Mouse (Mus musculus): ENCODE data around the gene Fkbp8. TPM values are rescaled to one million over a fixed set of nuclear protein-coding genes. Genes with fewer than 3 reads are reported as not detected.

The Fkbp8 gene
- polyA plus RNA-seq, 1 experiment from 2014 or later = 303 TPM

DNA sequence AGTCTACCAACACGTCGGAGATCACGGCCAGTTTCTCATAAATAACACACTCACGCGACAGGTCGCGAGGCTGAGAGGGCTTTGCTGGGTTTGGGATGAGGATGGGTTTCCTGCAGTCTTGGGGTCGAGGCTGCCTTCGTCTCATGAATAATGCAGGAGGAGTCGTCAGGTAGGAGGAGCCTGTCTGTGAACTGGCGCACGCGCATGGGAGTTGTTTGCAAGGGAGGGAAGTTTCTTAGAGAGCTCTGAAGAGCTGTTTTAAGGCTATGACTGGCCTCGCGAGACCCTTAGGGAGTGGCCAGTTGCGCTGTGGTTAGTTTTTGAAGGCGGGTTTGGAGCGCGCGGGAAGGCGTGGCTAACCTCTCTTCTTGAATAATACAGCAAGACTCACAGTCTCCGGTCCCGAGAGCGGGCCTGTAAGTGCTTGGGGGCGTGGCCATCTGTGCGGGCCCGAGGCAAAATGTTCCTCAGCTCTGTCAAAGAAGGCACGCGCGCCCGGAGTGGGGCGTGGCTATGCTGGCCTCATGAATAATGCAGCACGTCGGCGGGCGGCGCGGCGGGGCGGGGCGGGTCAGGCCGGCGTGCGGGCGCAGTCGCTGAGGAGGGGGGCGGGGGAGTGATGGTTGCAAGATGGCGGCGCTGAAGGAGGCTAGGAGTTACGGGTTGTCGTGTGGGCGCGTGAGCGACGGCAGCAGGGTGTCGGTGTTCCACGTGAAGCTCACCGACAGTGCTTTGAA lies 11.7 kb downstream of the Fkbp8 start, which contains the start of gene Ell:
Gene Ell, plus strand, starts transcription at position 381 of the 737 bp plus-strand sequence.
- H3K36me3 ChIP-seq (replicated peaks) = peaks cover 34% of the 10 kb centered on the region
- under 1% methylated on average over 57 of the region's 58 CpGs for WGBS
- peak within 1 kb of the TSS; percentile 92 for H3K27ac ChIP-seq
- no peaks in the 10 kb centered on the region for H3K27me3 ChIP-seq (ENCODE audit: poor library complexity, severe bottlenecking)
- no peaks in the 10 kb centered on the region for H3K9me3 ChIP-seq
- DNase-seq (ENCODE audit: extremely low spot score, low spot score) = peak; percentile 99
- peaks cover 41% of the 10 kb centered on the region for H3K4me1 ChIP-seq
- H3K4me3 ChIP-seq = peak within 1 kb of the TSS; percentile 88

DNA sequence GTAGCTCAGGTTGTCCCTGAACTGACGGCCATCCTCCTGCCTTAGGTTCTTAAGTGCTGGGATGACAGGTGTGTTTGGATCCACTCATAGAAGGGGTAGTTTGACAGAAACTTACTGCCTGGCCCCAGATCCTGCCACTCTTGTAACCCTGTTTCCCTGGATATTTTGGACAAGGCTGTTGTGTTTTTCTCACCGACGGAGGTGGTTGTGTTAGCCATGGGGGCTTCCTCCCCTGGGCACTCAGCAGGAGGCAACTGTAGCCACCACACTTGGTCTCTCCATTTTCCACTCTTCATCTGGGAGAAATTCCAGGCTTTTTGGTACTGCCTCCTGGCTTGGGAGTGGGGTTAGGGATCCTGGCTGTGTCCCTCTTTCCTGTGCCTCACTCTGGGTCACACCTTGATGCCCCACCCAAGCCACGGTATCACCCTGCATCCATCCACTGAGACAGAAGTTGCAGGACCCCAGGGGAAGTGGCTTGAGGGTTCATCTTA lies 12.5 kb downstream of the Fkbp8 start:
- Histone ChIP-seq H3K9me3 (no peaks in the 10 kb centered on the region), H3K4me3 (peak overlapping the region; percentile 88), H3K27me3 (ENCODE audit: poor library complexity, severe bottlenecking) (no peaks in the 10 kb centered on the region), H3K36me3 (replicated peaks) (peaks cover 26% of the 10 kb centered on the region), H3K27ac (peak overlapping the region; percentile 92), H3K4me1 (peaks cover 44% of the 10 kb centered on the region)
- WGBS = 18% methylated on average over 4 of the region's 4 CpGs
- DNase-seq (ENCODE audit: extremely low spot score, low spot score) = no peak

DNA sequence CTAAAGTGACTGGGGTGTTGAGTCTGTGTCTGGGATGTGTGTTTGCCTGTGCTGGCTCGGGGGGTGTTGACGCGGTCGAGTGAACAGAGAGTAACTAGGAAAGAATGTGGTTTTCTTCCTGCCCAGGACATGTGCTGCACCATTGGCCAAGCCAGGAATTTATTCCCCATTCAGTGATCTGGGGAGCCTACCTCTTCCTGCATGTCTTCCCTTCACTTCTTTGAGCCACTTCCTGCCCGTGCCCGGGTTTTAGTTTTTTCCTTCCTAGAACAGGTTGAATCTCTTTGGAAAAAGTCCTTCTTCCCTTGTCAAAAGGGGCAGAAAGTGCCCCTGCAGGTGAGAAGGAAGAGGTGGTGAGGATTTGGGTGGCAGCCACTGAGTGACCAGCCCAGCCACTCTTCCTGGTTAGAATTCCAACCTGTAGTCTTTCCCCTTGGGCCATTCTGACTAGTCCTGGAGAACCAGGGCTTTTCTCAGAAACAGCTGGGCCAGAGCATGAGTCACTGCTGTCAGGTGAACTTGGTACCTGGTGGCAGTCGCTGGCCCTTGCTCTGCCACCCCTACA lies 13.1 kb downstream of the Fkbp8 start:
- no peak for DNase-seq (ENCODE audit: extremely low spot score, low spot score)
- H3K4me3 ChIP-seq = peak overlapping the region; percentile 88
- H3K27me3 ChIP-seq (ENCODE audit: poor library complexity, severe bottlenecking) = no peaks in the 10 kb centered on the region
- peaks cover 44% of the 10 kb centered on the region for H3K4me1 ChIP-seq
- H3K36me3 ChIP-seq (replicated peaks) = peaks cover 24% of the 10 kb centered on the region
- 62% methylated on average over 7 of the region's 7 CpGs for WGBS
- peak overlapping the region; percentile 92 for H3K27ac ChIP-seq
- no peaks in the 10 kb centered on the region for H3K9me3 ChIP-seq

DNA sequence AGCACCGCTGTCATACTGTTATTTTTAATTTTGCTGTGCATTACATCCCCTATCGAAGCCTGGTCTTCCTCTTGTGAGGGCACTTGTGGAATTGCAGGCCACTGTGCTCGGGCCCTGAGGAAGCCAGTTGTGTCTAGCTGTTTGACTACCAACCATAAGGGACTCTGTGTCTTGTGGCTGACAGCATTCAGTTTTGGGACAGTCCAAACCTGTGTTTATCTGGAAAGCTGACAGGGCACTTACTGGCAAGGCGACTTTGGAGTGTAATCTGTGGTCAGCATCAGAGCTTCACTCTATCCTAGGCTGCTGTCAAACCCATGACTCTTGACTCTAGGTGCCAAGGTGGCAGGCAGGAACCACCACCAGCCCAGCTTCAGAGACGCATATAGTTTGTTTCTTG lies 13.6 kb downstream of the Fkbp8 start:
- H3K36me3 ChIP-seq (replicated peaks) = peaks cover 19% of the 10 kb centered on the region
- H3K27me3 ChIP-seq (ENCODE audit: poor library complexity, severe bottlenecking) = no peaks in the 10 kb centered on the region
- 87% methylated on average over 5 of the region's 5 CpGs for WGBS
- no peaks in the 10 kb centered on the region for H3K9me3 ChIP-seq
- H3K27ac ChIP-seq = no peak overlapping the region
- H3K4me3 ChIP-seq = peak overlapping the region; percentile 88
- DNase-seq (ENCODE audit: extremely low spot score, low spot score) = no peak
- peaks cover 44% of the 10 kb centered on the region for H3K4me1 ChIP-seq

DNA sequence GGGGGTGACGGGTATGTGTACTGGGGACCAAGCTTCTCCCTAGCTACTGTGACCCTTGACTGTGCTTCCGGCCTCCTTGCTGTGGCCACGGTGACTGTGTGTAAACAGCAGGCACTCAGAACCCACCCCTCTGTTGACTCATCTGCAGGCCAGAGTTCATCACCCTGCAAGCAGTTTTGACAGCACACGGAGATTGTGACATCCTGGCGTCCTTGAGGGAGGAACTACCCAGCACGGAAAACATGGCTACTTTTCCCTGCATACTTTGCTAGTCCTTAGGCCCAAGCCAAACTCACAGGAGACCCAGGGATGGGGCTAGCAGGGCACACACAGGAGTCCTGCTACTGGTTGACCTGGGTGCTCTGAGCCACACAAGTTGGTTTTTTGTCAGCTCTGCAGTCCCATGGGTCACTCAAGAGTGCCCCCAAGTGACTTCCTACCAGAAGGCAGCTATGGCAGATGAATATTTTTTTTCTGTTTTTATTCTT lies 16.7 kb downstream of the Fkbp8 start:
- H3K27ac ChIP-seq = no peak overlapping the region

DNA sequence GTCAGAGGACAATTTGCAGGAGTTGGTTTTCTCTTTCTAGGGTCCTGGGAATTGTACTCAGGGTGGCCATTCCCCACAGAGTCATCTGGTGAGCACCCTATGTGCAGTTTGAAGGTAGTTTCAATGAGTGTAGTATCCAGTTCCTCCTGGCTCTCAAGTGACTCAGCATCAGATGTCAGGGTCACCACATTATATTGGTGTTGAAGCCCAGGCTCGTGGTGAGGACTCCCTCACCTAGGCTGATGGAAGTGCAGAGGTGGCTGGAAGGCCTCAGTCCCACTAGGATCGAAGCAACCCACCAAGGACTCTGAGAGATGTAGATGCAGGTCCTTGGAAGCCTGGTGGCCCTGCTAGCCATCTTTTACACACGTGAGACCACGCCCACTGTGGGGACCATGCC lies 18.9 kb downstream of the Fkbp8 start:
- no peaks in the 10 kb centered on the region for H3K27me3 ChIP-seq (ENCODE audit: poor library complexity, severe bottlenecking)
- H3K4me1 ChIP-seq = peaks cover 17% of the 10 kb centered on the region
- H3K27ac ChIP-seq = no peak overlapping the region
- H3K36me3 ChIP-seq (replicated peaks) = peaks cover 3% of the 10 kb centered on the region; the same call in 1 of the 2 replicates
- DNase-seq (ENCODE audit: extremely low spot score, low spot score) = no peak
- H3K4me3 ChIP-seq = no peak overlapping the region
- 90% methylated on average over 4 of the region's 4 CpGs for WGBS
- no peaks in the 10 kb centered on the region for H3K9me3 ChIP-seq

More for the DNA sequence above, 16.7 kb downstream of the Fkbp8 start:
- H3K9me3 ChIP-seq = no peaks in the 10 kb centered on the region
- 81% methylated on average over 6 of the region's 6 CpGs for WGBS
- peaks cover 3% of the 10 kb centered on the region; the same call in 1 of the 2 replicates for H3K36me3 ChIP-seq (replicated peaks)
- peaks cover 33% of the 10 kb centered on the region for H3K4me1 ChIP-seq
- no peak for DNase-seq (ENCODE audit: extremely low spot score, low spot score)
- H3K27me3 ChIP-seq (ENCODE audit: poor library complexity, severe bottlenecking) = no peaks in the 10 kb centered on the region
- H3K4me3 ChIP-seq = no peak overlapping the region

DNA sequence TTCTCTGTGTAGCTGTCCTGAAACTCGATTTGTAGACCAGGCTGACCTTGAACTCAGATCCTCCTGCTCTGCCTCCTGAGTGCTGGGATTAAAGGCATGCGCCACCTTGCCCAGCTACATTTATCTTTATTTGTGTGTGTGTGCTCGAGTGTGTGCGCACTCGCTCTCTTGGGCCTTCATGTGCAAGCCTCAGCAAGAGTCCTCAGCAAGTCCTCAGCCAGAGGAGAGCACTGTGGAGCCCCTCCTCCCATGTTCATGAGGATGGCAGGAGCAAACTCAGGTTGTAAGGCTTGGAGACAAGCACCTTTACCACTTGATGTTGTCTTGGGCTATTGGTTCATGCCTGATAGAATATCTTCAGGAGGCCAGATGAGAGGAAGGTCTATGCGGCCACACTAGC lies 20.2 kb downstream of the Fkbp8 start:
- 93% methylated on average over 6 of the region's 6 CpGs for WGBS
- Histone ChIP-seq H3K27me3 (ENCODE audit: poor library complexity, severe bottlenecking) (no peaks in the 10 kb centered on the region), H3K36me3 (replicated peaks) (peaks cover 3% of the 10 kb centered on the region; the same call in 1 of the 2 replicates), H3K4me1 (peaks cover 19% of the 10 kb centered on the region), H3K4me3 (no peak overlapping the region), H3K9me3 (no peaks in the 10 kb centered on the region), H3K27ac (no peak overlapping the region)
- no peak for DNase-seq (ENCODE audit: extremely low spot score, low spot score)

DNA sequence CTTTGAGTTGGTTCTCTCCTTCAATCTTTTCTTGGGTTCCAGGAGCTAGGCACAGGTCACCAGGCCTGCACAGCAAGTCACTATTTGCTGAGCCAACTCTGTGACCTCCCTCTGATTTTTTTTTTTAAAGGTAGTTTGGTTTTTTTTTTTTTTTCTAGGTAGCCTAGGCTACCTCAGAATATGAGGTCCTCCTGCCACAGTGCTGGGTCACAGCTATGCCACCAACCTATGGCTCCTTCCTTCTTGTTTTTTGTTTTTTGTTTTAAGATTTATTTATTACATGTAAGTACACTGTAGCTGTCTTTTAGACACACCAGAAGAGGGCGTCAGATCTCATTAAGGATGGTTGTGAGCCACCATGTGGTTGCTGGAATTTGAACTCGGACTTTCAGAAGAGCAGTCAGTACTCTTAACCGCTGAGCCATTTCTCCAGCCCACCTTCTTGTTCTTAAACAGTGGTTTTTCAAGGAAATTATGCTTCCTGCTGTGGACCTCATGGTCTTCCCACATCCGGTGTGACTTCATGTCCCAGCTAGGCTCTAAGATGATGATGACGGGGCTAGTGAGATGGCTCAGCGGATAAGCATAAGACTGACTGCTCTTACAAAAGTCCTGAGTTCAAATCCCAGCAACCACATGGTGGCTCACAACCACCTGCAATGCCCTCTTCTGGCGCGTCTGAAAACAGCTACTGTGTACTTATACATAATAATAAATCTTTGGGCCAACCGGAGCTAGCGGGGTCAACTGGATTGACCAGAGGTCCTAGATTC lies 22.1 kb downstream of the Fkbp8 start:
- Histone ChIP-seq H3K4me3 (no peak overlapping the region), H3K27me3 (ENCODE audit: poor library complexity, severe bottlenecking) (no peaks in the 10 kb centered on the region), H3K36me3 (replicated peaks) (peaks cover 3% of the 10 kb centered on the region; the same call in 1 of the 2 replicates), H3K4me1 (peaks cover 12% of the 10 kb centered on the region), H3K9me3 (no peaks in the 10 kb centered on the region), H3K27ac (no peak overlapping the region)
- no peak for DNase-seq (ENCODE audit: extremely low spot score, low spot score)
- 95% methylated on average over 10 of the region's 10 CpGs for WGBS

DNA sequence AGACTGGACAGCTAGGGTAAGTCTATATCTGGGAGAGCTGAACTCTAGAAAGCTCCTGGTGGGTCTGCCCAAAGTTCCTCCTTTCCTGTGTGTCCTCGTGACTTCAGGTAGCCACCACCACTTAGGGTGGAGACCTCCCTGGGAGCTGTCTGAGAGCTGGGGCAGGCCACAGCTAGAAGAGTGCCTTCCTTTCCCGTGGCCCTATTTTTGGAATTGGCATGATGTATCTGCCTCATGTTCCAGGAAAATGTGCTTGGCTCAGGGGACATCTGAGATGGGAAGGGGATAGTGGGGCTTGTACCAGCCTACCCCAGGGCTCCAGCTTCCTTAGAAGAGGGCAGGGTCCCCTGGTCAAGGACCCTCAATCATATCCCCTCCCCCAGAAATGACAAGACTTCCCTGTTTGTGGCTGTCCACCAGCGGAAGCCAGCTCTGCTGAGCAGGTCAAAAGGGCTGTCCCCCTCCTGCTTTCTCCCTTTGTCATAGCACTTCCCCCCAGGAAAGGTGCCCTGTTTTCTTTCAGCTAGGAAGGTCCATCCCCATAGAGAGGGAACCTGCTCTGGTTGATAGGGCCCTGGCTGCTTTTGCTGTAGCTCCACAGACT lies 24.1 kb downstream of the Fkbp8 start:
- DNase-seq (ENCODE audit: extremely low spot score, low spot score) = no peak
- H3K9me3 ChIP-seq = no peaks in the 10 kb centered on the region

DNA sequence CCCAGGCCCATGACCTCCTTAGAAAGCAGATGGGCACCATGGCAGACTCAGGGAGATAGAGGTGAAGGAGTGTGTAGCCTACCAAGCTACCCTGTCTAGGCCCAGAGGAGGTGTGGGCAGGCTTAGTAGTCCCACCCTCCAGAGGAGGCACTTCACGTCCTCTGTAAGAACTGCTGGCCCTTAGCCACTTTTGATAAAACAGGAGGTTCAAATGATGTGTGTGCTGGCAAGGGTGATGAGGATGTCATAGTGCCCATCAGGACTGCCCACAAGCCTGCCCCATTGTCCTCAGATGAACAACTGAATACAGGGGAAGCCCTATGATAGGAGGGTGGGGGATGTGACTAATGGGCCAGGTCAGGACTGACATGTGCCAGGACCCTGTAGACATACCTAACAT lies 25.3 kb downstream of the Fkbp8 start:
- Histone ChIP-seq H3K9me3 (no peaks in the 10 kb centered on the region), H3K4me1 (peaks cover 12% of the 10 kb centered on the region), H3K27ac (no peak overlapping the region), H3K36me3 (replicated peaks) (peaks cover 4% of the 10 kb centered on the region; the same call in 1 of the 2 replicates), H3K4me3 (no peak overlapping the region), H3K27me3 (ENCODE audit: poor library complexity, severe bottlenecking) (no peaks in the 10 kb centered on the region)
- DNase-seq (ENCODE audit: extremely low spot score, low spot score) = no peak
- 79% methylated on average over 1 of the region's 1 CpGs for WGBS

More for the DNA sequence above, 24.1 kb downstream of the Fkbp8 start:
- Histone ChIP-seq H3K4me1 (peaks cover 12% of the 10 kb centered on the region), H3K36me3 (replicated peaks) (peaks cover 4% of the 10 kb centered on the region; the same call in 1 of the 2 replicates), H3K4me3 (no peak overlapping the region), H3K27me3 (ENCODE audit: poor library complexity, severe bottlenecking) (no peaks in the 10 kb centered on the region), H3K27ac (no peak overlapping the region)
- 74% methylated on average over 3 of the region's 3 CpGs for WGBS

DNA sequence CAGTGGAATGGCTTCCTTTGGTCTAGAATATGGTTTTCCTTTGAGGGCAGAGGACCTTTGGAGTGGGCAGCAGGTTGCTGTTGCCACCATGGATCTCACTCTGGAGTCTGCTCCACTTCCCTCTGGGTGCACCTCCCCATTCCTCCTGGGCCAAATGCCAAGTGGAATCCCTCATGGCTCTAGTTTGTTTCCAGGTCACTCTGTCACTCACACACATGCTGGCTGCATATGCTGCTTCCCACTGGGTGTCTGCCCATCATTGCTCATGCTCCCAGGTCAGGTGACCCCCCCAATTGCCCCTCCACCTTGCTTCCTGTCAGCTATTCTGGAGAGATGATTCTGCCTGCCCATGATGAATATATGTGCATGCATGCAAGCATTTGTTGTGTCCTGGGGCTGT lies 26.2 kb downstream of the Fkbp8 start:
- Histone ChIP-seq H3K4me3 (no peak overlapping the region), H3K9me3 (no peaks in the 10 kb centered on the region), H3K27me3 (ENCODE audit: poor library complexity, severe bottlenecking) (no peaks in the 10 kb centered on the region), H3K4me1 (peaks cover 19% of the 10 kb centered on the region), H3K36me3 (replicated peaks) (peaks cover 4% of the 10 kb centered on the region; the same call in 1 of the 2 replicates), H3K27ac (no peak overlapping the region)
- no peak for DNase-seq (ENCODE audit: extremely low spot score, low spot score)

DNA sequence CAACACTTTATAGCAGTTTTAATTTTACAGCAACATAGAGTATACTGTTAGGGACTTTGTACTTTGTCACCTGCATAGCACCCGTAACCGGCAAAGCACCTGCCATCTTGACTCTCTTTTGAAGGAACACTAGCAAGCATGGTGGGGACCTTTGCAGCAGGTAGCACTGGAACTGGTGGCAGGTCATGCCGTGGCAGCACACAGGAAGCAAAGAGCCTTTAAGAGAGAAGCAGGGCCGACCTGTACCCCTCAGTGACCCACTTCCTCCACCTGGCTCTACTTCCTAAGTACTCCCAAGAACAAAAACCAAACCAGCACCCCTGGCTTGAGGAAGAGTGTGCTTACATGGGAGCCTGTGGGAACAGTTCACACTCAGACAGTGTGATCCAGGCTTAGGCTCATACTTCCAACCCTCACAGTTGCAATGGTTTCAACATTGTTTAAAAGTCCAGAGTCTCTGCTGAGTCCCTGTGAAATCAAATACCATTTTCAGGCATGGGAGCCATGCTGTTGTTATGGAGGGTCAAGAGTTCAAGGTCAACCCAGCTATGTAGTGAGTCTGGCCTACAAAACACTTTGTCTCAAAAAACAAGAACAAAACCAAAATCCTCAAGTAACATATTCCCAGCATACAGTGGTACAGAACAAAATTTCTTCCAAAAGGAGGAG lies 27.7 kb downstream of the Fkbp8 start:
- WGBS = 90% methylated on average over 4 of the region's 4 CpGs
- H3K27ac ChIP-seq = no peak overlapping the region

More for the DNA sequence above, 27.7 kb downstream of the Fkbp8 start:
- Histone ChIP-seq H3K27me3 (ENCODE audit: poor library complexity, severe bottlenecking) (no peaks in the 10 kb centered on the region), H3K4me1 (peaks cover 25% of the 10 kb centered on the region), H3K36me3 (replicated peaks) (peaks cover 4% of the 10 kb centered on the region; the same call in 1 of the 2 replicates), H3K4me3 (no peak overlapping the region), H3K9me3 (no peaks in the 10 kb centered on the region)
- no peak for DNase-seq (ENCODE audit: extremely low spot score, low spot score)
